Mouse (Mus musculus): Measurements from ENCODE around the gene Myh2. TPM values are rescaled to one million over a fixed set of nuclear protein-coding genes. Genes with fewer than 3 reads are reported as not detected.

Gene Myh2
- polyA plus RNA-seq, 1 experiment from 2014 or later, result 0.33 TPM

- H3K27me3 ChIP-seq (ENCODE audit: control insufficient read depth, insufficient read depth, low read length), result no peaks in the 10 kb centered on the region
- no peak overlapping the region for H3K27ac ChIP-seq (ENCODE audit: low read depth, low read length)
- H3K4me1 ChIP-seq (ENCODE audit: control insufficient read depth, insufficient read depth, low read length), result no peaks in the 10 kb centered on the region
- no peaks in the 10 kb centered on the region for H3K36me3 ChIP-seq (ENCODE audit: control insufficient read depth, insufficient read depth, low read length)
- no peak for ATAC-seq (ENCODE audit: low read depth)
- WGBS, result 76% methylated on average over 3 of the region's 3 CpGs
- H3K4me3 ChIP-seq (ENCODE audit: low read depth, low read length), result no peak overlapping the region
- H3K4me2 ChIP-seq (ENCODE audit: low read depth, low read length), result no peak overlapping the region
- no peaks in the 10 kb centered on the region for H3K9me3 ChIP-seq (ENCODE audit: control insufficient read depth, low read length)
- H3K9ac ChIP-seq (replicated peaks; ENCODE audit: low read depth, low read length), result no peak overlapping the region
Observed at GRCm38 (mm10) chr11:67151159-67151558, 19.7 kb upstream of the Myh2 start.

GRCm38 (mm10) chr11:67151651-67152630 lies 18.9 kb upstream of the Myh2 start:
- Histone ChIP-seq H3K4me2 (ENCODE audit: low read depth, low read length) (no peak overlapping the region), H3K27ac (ENCODE audit: low read depth, low read length) (no peak overlapping the region), H3K9me3 (ENCODE audit: control insufficient read depth, low read length) (no peaks in the 10 kb centered on the region), H3K27me3 (ENCODE audit: control insufficient read depth, insufficient read depth, low read length) (no peaks in the 10 kb centered on the region), H3K4me3 (ENCODE audit: low read depth, low read length) (no peak overlapping the region), H3K4me1 (ENCODE audit: control insufficient read depth, insufficient read depth, low read length) (no peaks in the 10 kb centered on the region), H3K36me3 (ENCODE audit: control insufficient read depth, insufficient read depth, low read length) (no peaks in the 10 kb centered on the region), H3K9ac (replicated peaks; ENCODE audit: low read depth, low read length) (no peak overlapping the region)
- ATAC-seq (ENCODE audit: low read depth), result no peak
- 91% methylated on average over 16 of the region's 16 CpGs for WGBS

GRCm38 (mm10) chr11:67153123-67153522 lies 17.7 kb upstream of the Myh2 start:
- H3K36me3 ChIP-seq (ENCODE audit: control insufficient read depth, insufficient read depth, low read length), result no peaks in the 10 kb centered on the region
- H3K4me2 ChIP-seq (ENCODE audit: low read depth, low read length), result no peak overlapping the region
- no peak overlapping the region for H3K4me3 ChIP-seq (ENCODE audit: low read depth, low read length)
- H3K9me3 ChIP-seq (ENCODE audit: control insufficient read depth, low read length), result no peaks in the 10 kb centered on the region
- 21% methylated on average over 1 of the region's 1 CpGs for WGBS
- no peak overlapping the region for H3K9ac ChIP-seq (replicated peaks; ENCODE audit: low read depth, low read length)
- H3K4me1 ChIP-seq (ENCODE audit: control insufficient read depth, insufficient read depth, low read length), result no peaks in the 10 kb centered on the region
- H3K27ac ChIP-seq (ENCODE audit: low read depth, low read length), result no peak overlapping the region
- ATAC-seq (ENCODE audit: low read depth), result no peak
- H3K27me3 ChIP-seq (ENCODE audit: control insufficient read depth, insufficient read depth, low read length), result no peaks in the 10 kb centered on the region

- no peak overlapping the region for H3K27ac ChIP-seq (ENCODE audit: low read depth, low read length)
- H3K36me3 ChIP-seq (ENCODE audit: control insufficient read depth, insufficient read depth, low read length), result no peaks in the 10 kb centered on the region
- 80% methylated on average over 1 of the region's 1 CpGs for WGBS
- no peaks in the 10 kb centered on the region for H3K4me1 ChIP-seq (ENCODE audit: control insufficient read depth, insufficient read depth, low read length)
- H3K9ac ChIP-seq (replicated peaks; ENCODE audit: low read depth, low read length), result no peak overlapping the region
- H3K27me3 ChIP-seq (ENCODE audit: control insufficient read depth, insufficient read depth, low read length), result no peaks in the 10 kb centered on the region
- H3K4me2 ChIP-seq (ENCODE audit: low read depth, low read length), result no peak overlapping the region
- H3K9me3 ChIP-seq (ENCODE audit: control insufficient read depth, low read length), result no peaks in the 10 kb centered on the region
- ATAC-seq (ENCODE audit: low read depth), result no peak
- H3K4me3 ChIP-seq (ENCODE audit: low read depth, low read length), result no peak overlapping the region
Observed at GRCm38 (mm10) chr11:67153843-67154242, 17.0 kb upstream of the Myh2 start.

GRCm38 (mm10) chr11:67155650-67156049 lies 15.2 kb upstream of the Myh2 start:
- Histone ChIP-seq H3K9ac (replicated peaks; ENCODE audit: low read depth, low read length) (no peak overlapping the region), H3K27me3 (ENCODE audit: control insufficient read depth, insufficient read depth, low read length) (no peaks in the 10 kb centered on the region), H3K36me3 (ENCODE audit: control insufficient read depth, insufficient read depth, low read length) (no peaks in the 10 kb centered on the region), H3K4me1 (ENCODE audit: control insufficient read depth, insufficient read depth, low read length) (no peaks in the 10 kb centered on the region), H3K4me2 (ENCODE audit: low read depth, low read length) (no peak overlapping the region), H3K27ac (ENCODE audit: low read depth, low read length) (no peak overlapping the region), H3K9me3 (ENCODE audit: control insufficient read depth, low read length) (no peaks in the 10 kb centered on the region), H3K4me3 (ENCODE audit: low read depth, low read length) (no peak overlapping the region)
- no peak for ATAC-seq (ENCODE audit: low read depth)
- 95% methylated on average over 2 of the region's 2 CpGs for WGBS

- no peaks in the 10 kb centered on the region for H3K36me3 ChIP-seq (ENCODE audit: control insufficient read depth, insufficient read depth, low read length)
- no peak overlapping the region for H3K4me3 ChIP-seq (ENCODE audit: low read depth, low read length)
- no peak overlapping the region for H3K9ac ChIP-seq (replicated peaks; ENCODE audit: low read depth, low read length)
- ATAC-seq (ENCODE audit: low read depth), result no peak
- whole genome bisulfite sequencing, result 92% methylated on average over 3 of the region's 3 CpGs
- no peaks in the 10 kb centered on the region for H3K4me1 ChIP-seq (ENCODE audit: control insufficient read depth, insufficient read depth, low read length)
- H3K9me3 ChIP-seq (ENCODE audit: control insufficient read depth, low read length), result no peaks in the 10 kb centered on the region
- H3K4me2 ChIP-seq (ENCODE audit: low read depth, low read length), result no peak overlapping the region
- H3K27ac ChIP-seq (ENCODE audit: low read depth, low read length), result no peak overlapping the region
- H3K27me3 ChIP-seq (ENCODE audit: control insufficient read depth, insufficient read depth, low read length), result no peaks in the 10 kb centered on the region
Observed at GRCm38 (mm10) chr11:67160131-67160530, 10.7 kb upstream of the Myh2 start.

GRCm38 (mm10) chr11:67163701-67164100 lies 7.1 kb upstream of the Myh2 start:
- H3K27me3 ChIP-seq (ENCODE audit: control insufficient read depth, insufficient read depth, low read length), result no peaks in the 10 kb centered on the region

GRCm38 (mm10) chr11:67164851-67165250 lies 6.0 kb upstream of the Myh2 start:
- 64% methylated on average over 5 of the region's 5 CpGs for WGBS
- H3K9me3 ChIP-seq (ENCODE audit: control insufficient read depth, low read length), result no peaks in the 10 kb centered on the region
- no peaks in the 10 kb centered on the region for H3K4me1 ChIP-seq (ENCODE audit: control insufficient read depth, insufficient read depth, low read length)
- no peak overlapping the region for H3K9ac ChIP-seq (replicated peaks; ENCODE audit: low read depth, low read length)
- H3K36me3 ChIP-seq (ENCODE audit: control insufficient read depth, insufficient read depth, low read length), result no peaks in the 10 kb centered on the region
- ATAC-seq (ENCODE audit: low read depth), result no peak
- H3K27ac ChIP-seq (ENCODE audit: low read depth, low read length), result no peak overlapping the region
- H3K4me3 ChIP-seq (ENCODE audit: low read depth, low read length), result no peak overlapping the region
- no peaks in the 10 kb centered on the region for H3K27me3 ChIP-seq (ENCODE audit: control insufficient read depth, insufficient read depth, low read length)
- H3K4me2 ChIP-seq (ENCODE audit: low read depth, low read length), result no peak overlapping the region

More at GRCm38 (mm10) chr11:67163701-67164100, 7.1 kb upstream of the Myh2 start:
- H3K4me1 ChIP-seq (ENCODE audit: control insufficient read depth, insufficient read depth, low read length), result no peaks in the 10 kb centered on the region
- H3K36me3 ChIP-seq (ENCODE audit: control insufficient read depth, insufficient read depth, low read length), result no peaks in the 10 kb centered on the region
- no peak for ATAC-seq (ENCODE audit: low read depth)
- WGBS, result 81% methylated on average over 4 of the region's 4 CpGs
- no peaks in the 10 kb centered on the region for H3K9me3 ChIP-seq (ENCODE audit: control insufficient read depth, low read length)
- H3K27ac ChIP-seq (ENCODE audit: low read depth, low read length), result no peak overlapping the region
- no peak overlapping the region for H3K4me3 ChIP-seq (ENCODE audit: low read depth, low read length)
- H3K9ac ChIP-seq (replicated peaks; ENCODE audit: low read depth, low read length), result no peak overlapping the region
- no peak overlapping the region for H3K4me2 ChIP-seq (ENCODE audit: low read depth, low read length)

GRCm38 (mm10) chr11:67169301-67169700 lies 1.5 kb upstream of the Myh2 start:
- Histone ChIP-seq H3K4me2 (ENCODE audit: low read depth, low read length) (no peak overlapping the region), H3K4me1 (ENCODE audit: control insufficient read depth, insufficient read depth, low read length) (no peaks in the 10 kb centered on the region), H3K27me3 (ENCODE audit: control insufficient read depth, insufficient read depth, low read length) (no peaks in the 10 kb centered on the region), H3K4me3 (ENCODE audit: low read depth, low read length) (no peak overlapping the region), H3K27ac (ENCODE audit: low read depth, low read length) (no peak overlapping the region), H3K9ac (replicated peaks; ENCODE audit: low read depth, low read length) (no peak overlapping the region), H3K36me3 (ENCODE audit: control insufficient read depth, insufficient read depth, low read length) (no peaks in the 10 kb centered on the region), H3K9me3 (ENCODE audit: control insufficient read depth, low read length) (no peaks in the 10 kb centered on the region)
- ATAC-seq (ENCODE audit: low read depth), result no peak
- 58% methylated on average over 5 of the region's 5 CpGs for WGBS
